Mouse (Mus musculus) adrenal gland, postnatal 10 days (tissue): ENCODE data around the gene Aadacl3. TPM values are rescaled to one million over a fixed set of nuclear protein-coding genes. Genes with fewer than 3 reads are reported as not detected.

Source experiments
- DNase-seq: peaks from one replicate; pipeline ENCODE4 v3.0.0; 2021; ENCODE audit warnings: mixed read lengths
- long read RNA-seq, 2 experiments: library from polyadenylated mRNA; stranded (forward); transcript quantifications; one replicate each; pipeline ENCODE4 v2.0.0; 2021
- total RNA-seq, 2 experiments: library from RNA; stranded (reverse); gene quantifications; 2 replicates each; pipeline ENCODE4 v1.2.3; 2021

Gene Aadacl3
- total RNA-seq = not detected
- long read RNA-seq, experiment 1 = 0 reads
- long read RNA-seq, experiment 2 = 0 reads

DNA sequence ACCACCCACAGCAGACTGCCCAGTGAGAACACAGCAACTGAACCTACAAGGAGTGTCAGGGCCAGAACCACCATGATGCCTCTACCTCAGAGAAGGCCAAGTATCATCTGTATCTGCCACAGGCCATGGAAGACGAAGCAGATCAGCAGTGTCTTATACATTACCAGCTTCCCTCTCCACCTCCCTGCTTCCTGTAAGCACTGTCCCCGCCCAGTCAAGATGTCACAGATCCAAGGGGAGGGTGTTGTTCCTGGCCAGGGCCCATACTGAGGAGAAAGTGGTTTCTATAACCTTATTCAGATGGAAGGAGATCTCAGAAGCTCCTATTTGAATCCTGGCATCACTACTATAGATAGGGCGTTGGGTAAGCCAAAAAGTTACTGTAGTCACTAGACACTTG, at the start of gene Aadacl3:
Aadacl3 (minus strand) TSS at position 101 of the 400 bp plus-strand sequence.
- no peak for DNase-seq

DNA sequence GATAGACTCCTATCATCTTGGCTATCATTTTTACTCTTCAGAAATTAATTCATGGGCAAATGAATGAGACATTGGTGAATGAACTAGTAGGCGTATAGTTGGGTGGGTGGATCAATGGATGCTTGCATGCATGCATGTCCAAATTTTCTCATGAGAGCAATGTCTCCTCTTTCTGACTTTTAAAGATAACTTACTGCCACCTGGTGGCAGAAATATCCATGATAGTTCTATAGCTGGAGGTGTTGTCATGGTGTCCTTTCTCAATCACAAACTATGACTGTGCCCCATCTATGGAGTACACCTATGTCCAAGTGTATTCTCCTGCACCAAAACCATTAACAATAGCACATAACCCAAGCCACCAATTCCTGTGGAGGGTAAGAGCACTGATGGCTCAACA, 43.0 kb upstream of the Aadacl3 start:
- no peak for DNase-seq

DNA sequence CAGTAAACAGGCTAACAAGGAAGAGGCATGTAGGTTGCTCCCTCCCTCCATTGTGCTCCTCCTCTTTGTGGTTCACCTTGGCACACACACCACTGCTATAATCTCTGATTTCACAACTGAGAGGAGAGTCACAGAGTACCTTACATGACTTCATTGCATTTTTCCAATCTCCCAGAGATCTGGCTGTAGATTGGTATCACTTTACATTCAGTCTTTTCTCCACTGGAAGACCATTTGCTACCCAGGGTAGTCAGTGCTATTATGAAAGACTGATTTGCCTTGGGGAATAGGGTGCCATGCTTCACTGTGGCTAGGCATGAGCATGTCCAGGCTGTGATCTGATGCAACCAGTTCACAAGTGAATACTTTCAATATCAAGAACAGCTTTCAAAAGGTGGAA, 29.8 kb upstream of the Aadacl3 start:
- no peak for DNase-seq

DNA sequence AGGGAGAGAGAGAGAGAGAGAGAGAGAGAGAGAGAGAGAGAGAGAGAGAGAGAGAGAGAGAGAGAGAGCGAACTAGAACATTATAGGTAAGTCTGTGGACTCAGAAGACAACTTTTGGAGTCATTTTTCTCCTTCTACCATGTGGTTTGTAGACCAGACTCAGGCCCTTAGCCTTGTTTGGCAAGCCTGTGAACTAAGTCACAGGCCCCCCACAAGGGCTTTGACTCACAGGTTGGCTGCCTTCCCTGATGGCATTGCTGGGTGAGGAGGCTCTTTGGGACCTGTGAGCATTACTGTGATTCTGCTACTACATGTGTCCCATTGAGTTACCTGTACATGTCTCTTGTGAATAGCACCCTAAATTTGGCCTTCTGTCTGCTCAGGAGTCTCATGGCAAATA, 4.5 kb upstream of the Aadacl3 start:
- no peak for DNase-seq

DNA sequence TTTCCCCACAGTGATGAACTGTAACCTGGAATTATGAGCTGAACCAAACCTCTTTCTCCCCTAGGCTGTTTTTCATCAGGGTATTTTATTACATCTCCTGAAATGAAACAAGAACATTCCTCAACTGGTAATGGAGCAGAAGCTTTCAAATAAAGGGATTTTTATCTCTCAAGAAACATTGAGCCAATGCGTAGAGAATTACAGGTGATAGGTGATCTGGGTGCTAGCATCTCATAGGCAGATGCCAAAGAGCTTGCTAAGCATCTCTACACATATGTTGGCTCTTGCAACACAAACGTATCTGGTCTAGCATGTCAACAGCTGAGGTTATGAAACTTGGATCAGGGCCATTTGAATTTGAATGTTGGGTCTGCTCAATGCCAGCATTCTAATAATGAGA, 1.6 kb upstream of the Aadacl3 start:
- no peak for DNase-seq

DNA sequence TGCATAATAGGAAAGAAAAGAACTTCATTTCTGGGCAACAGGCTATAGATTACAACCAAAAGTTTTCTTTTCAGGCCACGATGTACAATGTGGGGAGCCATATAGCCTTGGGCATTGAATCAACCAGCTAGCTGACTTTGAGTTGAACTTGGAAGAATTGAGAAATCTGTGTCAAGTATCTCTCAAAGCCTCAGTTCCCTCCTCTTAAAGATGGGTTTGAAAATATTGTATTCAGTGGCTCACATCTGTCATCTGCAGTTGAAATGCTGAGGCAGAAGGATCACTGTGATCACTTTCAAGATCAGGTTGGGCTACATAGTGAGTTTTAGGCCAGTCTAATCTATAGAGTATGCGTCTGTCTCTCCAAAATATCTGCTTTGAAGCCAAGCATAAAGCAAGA, 10.3 kb downstream of the Aadacl3 start, which contains the start of gene Gm9944:
Gm9944 (minus strand) TSS at position 101 of the 400 bp plus-strand sequence.
- no peak for DNase-seq

DNA sequence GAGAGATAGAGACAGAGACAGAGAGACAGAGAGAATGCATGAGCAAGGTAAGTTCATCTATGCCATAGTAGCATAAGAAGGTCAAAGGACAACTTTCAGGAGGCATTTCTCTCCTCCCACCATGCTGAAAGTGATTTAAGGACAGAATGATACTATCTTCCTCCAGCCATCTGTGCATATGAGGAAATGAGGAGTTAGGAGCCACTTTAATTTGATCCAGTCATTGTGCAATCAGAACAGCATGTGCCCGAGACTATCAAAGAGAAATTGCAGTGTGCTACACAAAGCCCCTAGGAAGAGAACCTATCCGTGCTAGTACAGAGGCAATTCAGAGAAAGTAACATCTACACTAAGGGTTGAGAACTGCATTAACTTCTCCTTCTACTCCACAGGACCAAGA, 15.0 kb downstream of the Aadacl3 start:
- no peak for DNase-seq

DNA sequence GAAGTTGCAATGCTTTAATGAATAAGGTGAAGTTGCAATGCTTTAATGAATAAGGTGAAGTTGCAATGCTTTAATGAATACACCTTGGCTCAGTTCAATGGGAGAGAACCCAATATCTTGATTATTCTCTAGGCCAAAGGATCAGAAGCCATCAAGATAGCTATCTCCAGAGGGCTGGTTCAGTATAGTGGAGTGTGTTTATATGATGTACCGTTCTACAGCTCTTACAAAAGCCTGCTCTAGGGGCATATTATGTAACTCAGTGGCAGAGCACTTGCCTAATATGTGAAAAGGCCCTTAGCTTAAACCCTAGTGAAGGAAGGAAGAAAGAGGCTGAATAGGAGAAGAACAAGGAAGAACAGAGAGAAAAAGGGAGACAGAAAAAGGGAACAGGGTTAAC, 22.0 kb downstream of the Aadacl3 start:
- no peak for DNase-seq

DNA sequence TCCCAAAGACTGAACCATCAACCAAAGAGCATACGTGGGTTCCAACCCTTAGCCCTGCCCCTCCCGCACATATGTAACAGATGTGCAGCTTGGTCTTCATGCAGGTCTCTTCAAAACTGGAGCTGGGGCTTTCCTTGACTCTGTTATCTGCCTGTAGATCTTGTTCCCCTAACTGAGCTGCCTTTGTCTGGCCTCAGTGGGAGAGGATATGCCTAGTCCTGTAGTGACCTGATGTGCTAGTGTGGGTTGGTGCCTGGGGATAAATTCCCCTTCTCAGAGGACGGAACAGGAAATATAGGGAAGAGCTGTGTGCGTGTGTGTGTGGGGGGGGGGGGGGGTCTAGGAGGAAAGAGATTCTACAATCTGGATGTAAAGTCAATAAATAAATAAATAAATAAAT, 22.5 kb downstream of the Aadacl3 start:
- DNase-seq = no peak

DNA sequence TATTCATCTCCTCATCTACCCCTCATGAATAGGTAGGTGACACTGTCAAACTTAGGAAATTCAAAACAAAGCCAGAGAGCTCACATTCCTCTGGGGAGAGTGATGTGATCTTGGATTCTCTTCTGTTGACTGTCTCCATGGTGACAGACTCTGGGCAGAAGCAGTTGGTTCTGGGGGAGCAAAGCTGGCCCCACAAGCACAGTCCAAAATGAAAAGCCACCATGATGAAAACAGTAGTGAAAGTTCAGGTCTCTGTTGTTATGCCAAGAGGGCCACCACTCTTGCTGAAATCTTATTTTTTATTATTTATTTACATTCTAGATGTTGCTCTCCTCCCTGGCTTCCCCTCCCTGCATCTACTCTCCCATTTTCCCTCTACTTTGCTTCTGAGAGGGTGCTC, 24.9 kb downstream of the Aadacl3 start, which contains the start of gene 1700012P22Rik:
1700012P22Rik (minus strand) TSS at position 101 of the 400 bp plus-strand sequence.
- DNase-seq = no peak

DNA sequence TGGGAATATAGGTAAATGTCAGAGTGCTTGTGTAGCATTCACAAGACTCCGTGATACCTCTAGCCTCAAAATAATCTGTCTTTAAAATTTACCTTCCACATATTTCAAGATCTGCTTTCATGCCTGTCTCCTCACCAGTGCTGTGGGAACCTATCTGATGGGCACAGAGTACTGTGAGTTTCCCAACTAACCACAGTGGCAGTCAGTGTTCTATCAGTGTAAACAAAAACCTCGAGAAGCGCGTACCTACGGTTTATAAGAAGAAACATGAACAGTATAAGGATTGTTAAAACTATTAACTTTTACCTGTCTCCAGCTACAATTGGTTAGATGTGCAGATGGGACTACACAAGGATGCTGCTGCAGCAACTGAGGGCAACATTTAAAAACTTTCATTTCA, 30.3 kb downstream of the Aadacl3 start:
- DNase-seq = no peak

DNA sequence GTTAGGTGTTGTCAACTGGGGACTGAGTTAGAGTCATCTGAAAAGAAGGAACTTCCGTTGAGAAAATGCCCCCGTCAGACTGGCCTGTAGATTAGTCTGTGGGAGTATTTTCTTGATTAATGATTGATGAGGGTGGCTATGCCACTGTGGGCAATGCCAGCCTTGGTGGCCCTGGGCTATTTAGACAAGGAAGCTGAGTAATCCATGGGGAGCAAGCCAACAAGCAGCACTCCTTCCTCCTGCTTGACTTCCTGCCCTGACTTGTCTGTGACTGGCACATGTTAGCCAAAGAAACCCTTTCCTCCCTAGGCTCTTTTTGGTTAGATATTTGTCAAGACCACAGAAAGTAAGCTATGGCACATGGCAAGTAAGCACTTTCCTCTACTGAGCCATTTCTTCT, 32.8 kb downstream of the Aadacl3 start:
- DNase-seq = no peak

DNA sequence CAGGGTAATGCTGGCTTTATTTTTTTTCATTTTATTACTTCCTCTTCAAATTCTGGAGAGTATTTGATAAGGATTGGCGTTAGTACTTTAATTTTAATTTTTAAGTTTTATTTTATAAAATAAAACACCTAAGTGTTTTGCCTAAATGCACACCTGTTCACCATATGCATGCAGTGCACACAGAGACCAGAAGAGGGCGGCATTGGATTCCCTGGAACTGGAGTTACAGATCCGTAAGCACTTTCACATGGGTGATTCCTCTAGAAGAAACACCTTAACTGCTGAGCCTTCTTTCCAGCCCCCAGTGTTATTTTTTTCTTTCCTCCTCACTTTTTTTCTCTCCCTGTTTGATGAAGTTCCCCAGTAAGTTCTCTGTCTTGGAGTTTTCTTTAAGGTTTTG, 34.7 kb downstream of the Aadacl3 start:
- DNase-seq = peak; percentile 36

DNA sequence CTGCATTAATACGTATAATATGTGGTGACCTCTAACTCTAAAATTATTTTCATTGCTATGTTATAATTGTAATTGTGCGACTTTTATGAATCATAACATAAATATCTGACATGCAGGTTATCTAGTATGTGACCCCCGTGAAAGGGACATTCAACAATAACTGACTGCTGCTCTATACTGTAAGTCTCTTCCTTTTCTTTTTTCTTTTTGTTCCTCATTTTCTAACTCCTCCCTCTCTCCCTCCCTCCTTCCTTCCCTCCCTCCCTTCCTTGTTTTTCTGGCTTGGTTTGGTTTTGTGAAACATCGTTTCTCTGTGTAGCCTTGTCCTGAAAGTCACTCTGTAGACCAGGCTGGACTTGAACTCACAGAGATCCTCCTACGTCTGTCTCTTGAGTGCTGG, 39.0 kb downstream of the Aadacl3 start:
- DNase-seq = no peak

DNA sequence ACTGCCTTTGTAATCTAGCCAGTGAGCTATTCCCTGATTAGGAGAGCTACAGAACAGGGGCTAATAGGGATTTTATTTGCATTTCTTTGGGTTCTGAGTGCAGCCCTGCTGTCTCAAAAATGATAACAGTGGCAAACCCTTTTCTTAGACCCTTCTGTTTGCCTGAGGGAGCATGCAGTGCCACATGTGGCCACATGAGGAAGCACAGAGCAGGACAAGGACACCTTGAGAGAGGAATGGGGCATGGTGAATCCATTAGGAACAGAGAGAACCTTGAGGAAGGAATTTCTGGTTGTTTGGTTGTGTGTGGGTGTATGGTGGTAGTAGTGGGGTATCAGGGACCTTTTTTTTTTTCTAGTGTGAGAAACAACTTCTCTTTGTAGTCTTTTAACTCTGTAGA, 42.9 kb downstream of the Aadacl3 start:
- no peak for DNase-seq

DNA sequence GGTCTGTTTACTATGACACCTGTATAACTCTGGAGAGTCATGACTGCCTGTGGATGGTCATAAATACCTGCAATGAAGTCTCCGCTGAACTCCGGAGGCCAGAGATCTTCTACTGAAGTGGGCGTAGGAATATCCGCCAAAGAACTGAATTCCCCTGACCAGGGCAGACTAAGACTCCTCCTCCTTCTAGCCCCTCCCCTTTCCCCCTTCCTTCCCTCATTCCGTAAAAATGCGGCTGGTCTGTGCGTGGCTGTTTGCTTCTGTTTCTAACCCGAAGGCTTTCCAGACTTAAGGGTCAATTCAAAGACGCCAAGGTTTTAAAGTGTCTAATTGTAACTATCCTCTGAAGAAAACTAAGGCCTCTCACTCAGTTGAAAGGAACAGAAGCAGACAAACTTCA, 55.3 kb downstream of the Aadacl3 start, which contains the start of gene Pramef12:
Pramef12 (minus strand) TSS at position 175 of the 400 bp plus-strand sequence.
- DNase-seq = no peak

DNA sequence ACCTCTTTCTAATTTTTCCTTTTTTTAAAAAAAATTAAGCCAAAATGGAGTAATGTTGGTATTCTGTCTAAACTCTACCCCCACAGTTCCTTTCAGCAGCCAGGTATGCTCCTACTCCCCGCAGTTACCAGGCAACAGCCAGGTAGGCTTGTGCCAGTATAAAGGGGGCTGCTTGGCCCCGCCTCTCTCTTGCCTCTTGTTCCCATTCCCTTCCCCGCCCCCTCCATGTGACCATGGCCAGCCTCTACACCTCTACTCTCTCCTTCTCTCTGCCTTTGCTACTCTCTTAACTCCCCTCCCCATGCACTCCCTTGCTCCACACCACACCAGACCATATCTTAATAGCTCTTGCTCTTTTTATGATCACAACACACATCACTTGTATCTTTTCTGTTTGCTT, 57.3 kb downstream of the Aadacl3 start:
- no peak for DNase-seq

DNA sequence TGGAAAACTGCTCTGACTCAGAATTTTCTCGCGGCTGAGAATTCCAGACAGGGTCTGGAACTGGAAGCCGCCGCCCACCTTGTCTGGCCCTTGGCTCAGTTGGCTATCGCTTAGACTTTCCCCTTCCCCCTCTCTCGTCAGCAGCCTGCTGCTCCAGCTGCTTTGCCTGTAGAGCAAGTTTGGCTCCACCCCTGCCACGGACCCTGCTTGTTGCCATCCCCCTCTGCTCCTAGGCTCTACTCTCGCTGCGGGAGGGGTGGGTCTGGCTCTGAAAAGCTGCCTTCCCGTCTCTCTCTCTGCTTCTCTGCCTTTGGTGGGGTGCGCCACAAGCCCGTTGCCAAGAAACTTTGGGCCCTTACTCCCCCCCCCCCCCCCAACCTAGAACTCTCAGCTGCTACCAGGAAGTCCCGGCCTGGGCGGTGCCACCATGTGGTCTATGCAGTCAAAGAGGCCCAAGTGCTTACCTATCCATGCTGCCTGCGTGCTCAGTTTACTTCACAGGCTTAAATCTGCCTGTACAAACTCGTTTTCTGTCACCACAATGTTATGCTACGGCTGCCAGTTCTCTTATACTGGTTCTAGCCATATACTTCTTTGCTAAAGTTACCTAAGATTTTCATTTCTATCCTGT, 59.0 kb downstream of the Aadacl3 start:
- DNase-seq = peak; percentile 13

Other genes with a start within 250 kb of the Aadacl3 start
- not detected for gene Pramel5, start 183.3 kb downstream of the Aadacl3 start, total RNA-seq
- not detected for gene Gm13128, start 133.5 kb downstream of the Aadacl3 start, total RNA-seq
- not detected for gene Gm13119, start 105.8 kb downstream of the Aadacl3 start, total RNA-seq
- not detected for gene Pramef20, start 85.8 kb downstream of the Aadacl3 start, total RNA-seq
- under 1 TPM in 1 of 2 experiments, not detected in 1; 0.12 TPM for gene Pramef12, start 55.3 kb downstream of the Aadacl3 start, total RNA-seq
- gene 1700012P22Rik, start 25.0 kb downstream of the Aadacl3 start, total RNA-seq = not detected
- gene Gm9944, start 10.4 kb downstream of the Aadacl3 start, total RNA-seq = not detected
- gene 9430007A20Rik, start 56.1 kb upstream of the Aadacl3 start, total RNA-seq = not detected
- gene Gm13124, start 101.4 kb upstream of the Aadacl3 start, total RNA-seq = not detected
- gene Aadacl4, start 150.0 kb upstream of the Aadacl3 start, total RNA-seq = not detected
- gene Gm436, start 222.6 kb upstream of the Aadacl3 start, total RNA-seq = not detected